Mouse (Mus musculus) embryo, embryonic 10 days (tissue): ENCODE data around the gene Irx1.

Source experiments
- DNase-seq: peaks from one replicate; pipeline ENCODE4 v3.0.0-alpha.2; 2015; ENCODE audit warnings: low spot score

Irx1 gene

DNA sequence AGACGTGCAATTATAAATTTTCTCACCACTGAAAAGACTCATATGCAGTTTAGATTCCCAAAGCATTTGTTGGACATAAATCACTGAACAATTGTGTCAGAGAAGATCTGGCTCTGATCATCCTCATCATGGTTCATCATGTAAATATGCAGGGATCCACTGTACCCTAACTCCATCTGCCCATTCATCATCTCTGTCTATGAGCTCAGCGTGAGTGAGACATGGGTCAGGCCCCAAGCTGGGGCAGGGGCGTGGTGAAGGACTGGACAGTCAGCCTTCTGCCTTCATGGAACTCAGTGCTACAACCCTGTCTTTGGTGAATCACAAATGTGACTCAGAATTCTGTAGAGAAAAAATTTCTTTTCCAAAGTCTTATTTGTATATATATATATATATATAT, 53.2 kb downstream of the Irx1 start:
- DNase-seq, result no peak
